Mouse (Mus musculus) limb, embryonic 11.5 days (tissue): Measurements from ENCODE around the gene Ywhag. TPM values are rescaled to one million over a fixed set of nuclear protein-coding genes. Genes with fewer than 3 reads are reported as not detected.

Experiments used
- ATAC-seq: fragments of 200-750 bp; cut with Nextera tagmentation; 2 replicates; pipeline ENCODE4 v1.8.0; 2017; ENCODE audit warnings: low read depth; ENCODE audit not compliant: insufficient number of reproducible peaks, low FRiP score, low TSS enrichment
- DNase-seq: peaks from one replicate; pipeline ENCODE4 v3.0.0-alpha.2; 2015; ENCODE audit warnings: low spot score
- H3K27ac ChIP-seq: fragments of 300-500 bp; sonication (generic); replicated peaks from 2 replicates; pipeline ENCODE4 v1.5.1; 2014; ENCODE audit warnings: low read depth, mild to moderate bottlenecking, low read length
- H3K27me3 ChIP-seq: fragments of 300-500 bp; sonication (generic); 2 replicates; pipeline ENCODE4 v1.6.1; 2014; ENCODE audit warnings: mild to moderate bottlenecking, low read length, mixed read lengths; ENCODE audit not compliant: control insufficient read depth, insufficient read depth
- H3K36me3 ChIP-seq: fragments of 300-500 bp; sonication (generic); 2 replicates; pipeline ENCODE4 v1.6.1; 2014; ENCODE audit warnings: mild to moderate bottlenecking, low read length, moderate library complexity, mixed read lengths; ENCODE audit not compliant: control insufficient read depth, insufficient read depth
- H3K4me1 ChIP-seq: fragments of 300-500 bp; sonication (generic); 2 replicates; pipeline ENCODE4 v1.6.1; 2014; ENCODE audit warnings: low read length, mixed read lengths; ENCODE audit not compliant: control insufficient read depth, insufficient read depth
- H3K4me2 ChIP-seq: fragments of 300-500 bp; sonication (generic); 2 replicates; pipeline ENCODE4 v1.6.1; 2014; ENCODE audit warnings: low read depth, mild to moderate bottlenecking, moderate library complexity; ENCODE audit not compliant: severe bottlenecking
- H3K4me3 ChIP-seq: fragments of 300-500 bp; sonication (generic); 2 replicates; pipeline ENCODE4 v1.5.1; 2014; ENCODE audit warnings: low read depth, low read length
- H3K9ac ChIP-seq: fragments of 300-500 bp; sonication (generic); 2 replicates; pipeline ENCODE4 v1.6.1; 2014; ENCODE audit warnings: mild to moderate bottlenecking, low read length
- H3K9me3 ChIP-seq: fragments of 300-500 bp; sonication (generic); 2 replicates; pipeline ENCODE4 v1.6.1; 2016; ENCODE audit warnings: low read length; ENCODE audit not compliant: control insufficient read depth
- WGBS: fragments of 180-500 bp; shearing (Covaris S2); extraction: QIAGEN DNeasy Blood & Tissue Kit; methylation state at CpG from one replicate; pipeline ENCODE4 v1.1.7; 2014; 5-methylcytosine and 5-hydroxymethylcytosine counted together
- polyA plus RNA-seq: library from polyadenylated mRNA; unstranded; fragments of >200 nt; fragmentation: Nextera tagmentation; extraction: Ambion mirVana; gene quantifications from 2 replicates; pipeline ENCODE4 v1.2.1, GENCODE M21; 2014

The Ywhag gene
- polyA plus RNA-seq, 1 experiment from 2014 or later = 105 TPM

- DNase-seq (no peak), ATAC-seq (no peak)
- H3K4me3 ChIP-seq = no peak overlapping the region
- 54% methylated on average over 13 of the region's 13 CpGs for whole genome bisulfite sequencing
- H3K4me2 ChIP-seq = no peak overlapping the region
- no peaks in the 10 kb centered on the region for H3K36me3 ChIP-seq
- no peaks in the 10 kb centered on the region for H3K27me3 ChIP-seq
- H3K27ac ChIP-seq = no peak overlapping the region
- H3K9me3 ChIP-seq = no peaks in the 10 kb centered on the region
- H3K4me1 ChIP-seq = peaks cover 3% of the 10 kb centered on the region; the same call in 1 of the 2 replicates
- no peak overlapping the region for H3K9ac ChIP-seq
Measured at GRCm38 (mm10) chr5:135879449-135880158, 54.8 kb downstream of the Ywhag start.

GRCm38 (mm10) chr5:135877831-135878231 lies 56.6 kb downstream of the Ywhag start:
- Histone ChIP-seq H3K4me3 (peak overlapping the region; percentile 22), H3K9me3 (no peaks in the 10 kb centered on the region), H3K4me1 (peaks cover 3% of the 10 kb centered on the region; the same call in 1 of the 2 replicates), H3K9ac (peak overlapping the region; percentile 43), H3K36me3 (no peaks in the 10 kb centered on the region), H3K27me3 (peaks cover 6% of the 10 kb centered on the region; the same call in 1 of the 2 replicates), H3K4me2 (peak overlapping the region; percentile 44), H3K27ac (no peak overlapping the region)
- DNase-seq = peak; percentile 73
- WGBS = 1% methylated on average over 16 of the region's 16 CpGs
- peak; percentile 28; the same call in 1 of the 2 replicates for ATAC-seq

- peak; percentile 78 for DNase-seq
- H3K27me3 ChIP-seq = peaks cover 7% of the 10 kb centered on the region; the same call in 1 of the 2 replicates
- peak overlapping the region; percentile 44 for H3K4me2 ChIP-seq
- no peaks in the 10 kb centered on the region for H3K36me3 ChIP-seq
- no peak for ATAC-seq
- H3K4me1 ChIP-seq = peaks cover 3% of the 10 kb centered on the region; the same call in 1 of the 2 replicates
- no peak overlapping the region for H3K27ac ChIP-seq
- no peaks in the 10 kb centered on the region for H3K9me3 ChIP-seq
- 29% methylated on average over 8 of the region's 8 CpGs for WGBS
- no peak overlapping the region for H3K4me3 ChIP-seq
- H3K9ac ChIP-seq = no peak overlapping the region
Measured at GRCm38 (mm10) chr5:135877180-135877579, 57.2 kb downstream of the Ywhag start.

- Histone ChIP-seq H3K27ac (no peak overlapping the region), H3K36me3 (no peaks in the 10 kb centered on the region), H3K4me2 (no peak overlapping the region), H3K4me1 (peaks cover 3% of the 10 kb centered on the region; the same call in 1 of the 2 replicates), H3K9me3 (no peaks in the 10 kb centered on the region), H3K4me3 (no peak overlapping the region), H3K27me3 (peaks cover 26% of the 10 kb centered on the region), H3K9ac (no peak overlapping the region)
- DNase-seq (no peak), ATAC-seq (no peak)
- 58% methylated on average over 9 of the region's 9 CpGs for WGBS
Measured at GRCm38 (mm10) chr5:135873753-135874152, 60.7 kb downstream of the Ywhag start.

DNA sequence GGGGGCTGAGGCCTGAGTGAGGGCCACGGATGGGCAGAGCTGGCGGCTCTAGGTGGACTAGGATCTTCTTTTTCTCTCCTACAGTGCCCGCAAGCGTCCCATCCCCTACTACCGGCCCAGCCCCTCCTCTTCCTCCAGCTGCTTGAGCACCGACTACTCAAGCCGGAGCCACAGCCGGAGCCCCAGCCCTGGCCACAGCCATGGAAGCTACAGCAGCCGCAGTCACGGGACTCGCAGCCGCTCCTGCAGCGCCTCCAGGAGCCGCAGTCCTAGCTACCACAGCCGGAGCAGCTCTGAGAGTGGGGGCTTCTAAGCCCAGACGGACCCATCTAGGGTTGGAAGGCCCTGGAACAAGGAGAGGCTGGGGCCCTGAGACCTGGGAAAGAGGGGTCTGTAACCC lies 61.4 kb downstream of the Ywhag start:
- no peaks in the 10 kb centered on the region for H3K9me3 ChIP-seq
- 19% methylated on average over 16 of the region's 16 CpGs for WGBS
- H3K27me3 ChIP-seq = peaks cover 33% of the 10 kb centered on the region
- peaks cover 3% of the 10 kb centered on the region; the same call in 1 of the 2 replicates for H3K4me1 ChIP-seq
- H3K9ac ChIP-seq = no peak overlapping the region
- DNase-seq (peak; percentile 45), ATAC-seq (no peak)
- peak overlapping the region; percentile 5 for H3K4me2 ChIP-seq
- H3K27ac ChIP-seq = no peak overlapping the region
- no peaks in the 10 kb centered on the region for H3K36me3 ChIP-seq
- no peak overlapping the region for H3K4me3 ChIP-seq

DNA sequence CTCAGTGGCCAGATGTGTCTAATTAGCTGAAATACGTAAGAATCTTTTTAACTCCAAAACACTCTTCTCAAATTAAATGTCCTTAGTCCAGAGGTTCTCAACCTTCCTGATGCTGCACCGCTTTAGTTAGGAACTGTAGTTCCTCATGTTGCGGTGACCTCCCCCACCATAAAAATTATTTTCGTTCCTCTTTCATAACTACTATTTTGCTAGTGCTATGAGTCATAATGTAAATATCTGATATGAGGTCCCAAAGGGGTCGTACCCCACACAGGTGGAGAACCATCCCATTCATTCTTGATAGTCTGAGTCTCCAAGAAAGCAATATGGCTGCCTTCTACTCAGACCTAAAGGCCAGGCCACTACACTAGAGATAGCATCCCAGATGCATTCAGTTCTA lies 63.9 kb downstream of the Ywhag start:
- Histone ChIP-seq H3K4me2 (no peak overlapping the region), H3K27me3 (peaks cover 50% of the 10 kb centered on the region), H3K9ac (no peak overlapping the region), H3K9me3 (no peaks in the 10 kb centered on the region), H3K27ac (no peak overlapping the region), H3K4me3 (no peak overlapping the region), H3K4me1 (no peaks in the 10 kb centered on the region), H3K36me3 (no peaks in the 10 kb centered on the region)
- ATAC-seq (no peak), DNase-seq (no peak)
- WGBS = 82% methylated on average over 5 of the region's 5 CpGs

DNA sequence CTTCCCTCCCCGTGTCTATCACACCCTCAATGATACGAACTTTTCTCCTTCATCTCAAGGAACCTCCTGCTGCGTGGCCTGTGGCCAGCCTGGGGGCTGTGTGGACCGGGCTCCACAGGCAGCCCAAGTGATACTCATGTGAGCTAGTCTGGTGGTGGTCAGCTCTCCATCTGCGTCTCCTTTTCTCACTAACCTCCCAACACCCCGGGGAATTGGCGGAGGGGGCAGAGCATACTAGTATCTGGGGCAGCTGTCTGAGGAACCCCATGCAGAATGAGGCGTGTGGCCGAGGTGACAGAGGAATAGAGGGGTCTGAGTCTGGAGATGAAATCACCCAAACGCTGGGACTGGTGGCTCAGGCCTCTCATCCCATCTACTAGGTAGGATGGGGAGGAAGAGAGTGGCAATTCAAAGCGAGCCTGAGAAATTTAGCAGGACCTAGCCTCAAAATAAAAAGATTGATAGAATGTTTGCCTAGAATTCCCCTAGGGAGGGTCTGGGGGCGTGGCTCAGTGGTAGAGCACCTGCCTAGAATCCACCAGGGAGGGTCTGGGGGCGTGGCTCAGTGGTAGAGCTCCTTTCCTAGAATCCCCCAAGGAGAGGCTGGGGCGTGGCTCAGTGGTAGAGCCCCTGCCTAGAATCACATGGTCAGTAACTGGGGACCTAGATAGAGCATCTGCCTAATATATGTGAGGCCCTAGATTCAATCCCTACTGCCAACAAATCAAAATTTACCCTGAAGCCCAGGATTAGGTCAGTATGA lies 64.6 kb downstream of the Ywhag start:
- Histone ChIP-seq H3K27me3 (peaks cover 51% of the 10 kb centered on the region), H3K36me3 (no peaks in the 10 kb centered on the region), H3K9me3 (no peaks in the 10 kb centered on the region), H3K4me2 (no peak overlapping the region), H3K4me1 (no peaks in the 10 kb centered on the region), H3K27ac (no peak overlapping the region), H3K4me3 (no peak overlapping the region), H3K9ac (no peak overlapping the region)
- WGBS = 60% methylated on average over 14 of the region's 14 CpGs
- ATAC-seq (no peak), DNase-seq (no peak)

DNA sequence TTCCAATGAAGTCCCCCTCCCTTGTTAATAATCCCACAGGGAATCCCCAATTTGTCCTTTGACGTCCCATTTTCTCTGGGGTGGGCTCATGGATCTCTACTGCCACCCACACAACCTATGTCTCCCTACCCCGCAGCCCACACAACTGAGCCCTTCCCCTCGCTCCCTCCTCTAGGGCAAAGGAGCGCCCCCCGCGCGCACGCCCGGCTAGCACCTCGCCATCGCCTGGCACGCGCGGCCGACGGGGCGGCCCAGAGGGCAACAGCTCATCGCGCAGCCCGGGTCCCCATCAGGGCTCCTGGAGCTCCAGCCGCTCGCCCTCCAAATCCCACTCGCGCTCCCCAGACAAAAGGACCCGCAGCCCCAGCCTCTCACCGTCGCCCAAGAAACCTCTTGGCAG lies 65.8 kb downstream of the Ywhag start:
- Histone ChIP-seq H3K4me1 (no peaks in the 10 kb centered on the region), H3K27ac (no peak overlapping the region), H3K4me3 (peak overlapping the region; percentile 31), H3K27me3 (peaks cover 51% of the 10 kb centered on the region), H3K36me3 (no peaks in the 10 kb centered on the region), H3K4me2 (no peak overlapping the region), H3K9ac (no peak overlapping the region), H3K9me3 (no peaks in the 10 kb centered on the region; the same call in 1 of the 2 replicates)
- DNase-seq (no peak), ATAC-seq (no peak)
- WGBS = 3% methylated on average over 27 of the region's 27 CpGs
